Mouse (Mus musculus) midbrain, embryonic 13.5 days (tissue): ENCODE results near the gene Gm3248. TPM values are rescaled to one million over a fixed set of nuclear protein-coding genes. Genes with fewer than 3 reads are reported as not detected.
"Not testable (repeated sequence)": the region's sequence is repeated elsewhere in the genome, so short reads cannot be mapped to it uniquely, and the experiment has no call there.

Experiments used
- ATAC-seq: fragments of 200-750 bp; cut with Nextera tagmentation; 2 replicates; pipeline ENCODE4 v1.8.0; 2017; ENCODE audit warnings: mild to moderate bottlenecking, moderate TSS enrichment, moderate library complexity
- H3K27ac ChIP-seq: fragments of 300-500 bp; sonication (generic); 2 replicates; pipeline ENCODE4 v1.5.1; 2015; ENCODE audit warnings: inconsistent platforms, mild to moderate bottlenecking, moderate library complexity
- H3K27me3 ChIP-seq: fragments of 300-500 bp; sonication (generic); 2 replicates; pipeline ENCODE4 v1.6.1; 2015; ENCODE audit warnings: mild to moderate bottlenecking, inconsistent platforms
- H3K36me3 ChIP-seq: fragments of 300-500 bp; sonication (generic); 2 replicates; pipeline ENCODE4 v1.6.1; 2015; ENCODE audit warnings: mild to moderate bottlenecking, inconsistent platforms
- H3K4me1 ChIP-seq: fragments of 300-500 bp; sonication (generic); replicated peaks from 2 replicates; pipeline ENCODE4 v1.6.1; 2015; ENCODE audit warnings: inconsistent platforms
- H3K4me2 ChIP-seq: fragments of 300-500 bp; sonication (generic); replicated peaks from 2 replicates; pipeline ENCODE4 v1.6.1; 2015; ENCODE audit warnings: moderate library complexity, mild to moderate bottlenecking, inconsistent platforms
- H3K4me3 ChIP-seq: fragments of 300-500 bp; sonication (generic); replicated peaks from 2 replicates; pipeline ENCODE4 v1.5.1; 2015; ENCODE audit warnings: mild to moderate bottlenecking, inconsistent platforms
- H3K9ac ChIP-seq: fragments of 300-500 bp; sonication (generic); replicated peaks from 2 replicates; pipeline ENCODE4 v1.6.1; 2015; ENCODE audit warnings: mild to moderate bottlenecking, inconsistent platforms
- H3K9me3 ChIP-seq: fragments of 300-500 bp; sonication (generic); 2 replicates; pipeline ENCODE4 v1.6.1; 2016; ENCODE audit warnings: mild to moderate bottlenecking, inconsistent platforms
- WGBS: fragments of 180-500 bp; shearing (Covaris S2); methylation state at CpG from one replicate; pipeline ENCODE4 v1.1.7; 2015; 5-methylcytosine and 5-hydroxymethylcytosine counted together
- polyA plus RNA-seq: library from polyadenylated mRNA; unstranded; fragments of >200 nt; fragmentation: Nextera tagmentation; extraction: Ambion mirVana; gene quantifications from 2 replicates; pipeline ENCODE4 v1.2.1, GENCODE M21; 2015

Gene Gm3248
- polyA plus RNA-seq, result 1.7 and 1.9 TPM in 2 replicates

- not testable (repeated sequence) for H3K27ac ChIP-seq, H3K36me3 ChIP-seq, H3K4me1 ChIP-seq, H3K27me3 ChIP-seq, H3K9me3 ChIP-seq
- WGBS, result 1% methylated on average over 13 of the region's 23 CpGs
- Histone ChIP-seq H3K4me3 (peak within 1 kb of the TSS; percentile 54), H3K9ac (peak within 1 kb of the TSS; percentile 63), H3K4me2 (peak within 1 kb of the TSS; percentile 77)
- peak; percentile 79 for ATAC-seq
Observed at GRCm38 (mm10) chr14:5961635-5962034, at the start of gene Gm3248. Gm3248 (minus strand) TSS chr14:5961745.

- WGBS, result 92% methylated on average over 7 of the region's 7 CpGs
- not testable (repeated sequence) for H3K4me2 ChIP-seq, H3K36me3 ChIP-seq, H3K4me1 ChIP-seq, H3K9me3 ChIP-seq, H3K27me3 ChIP-seq, H3K27ac ChIP-seq, H3K9ac ChIP-seq, ATAC-seq, H3K4me3 ChIP-seq
Observed at GRCm38 (mm10) chr14:5987136-5987535, 25.6 kb upstream of the Gm3248 start.

DNA sequence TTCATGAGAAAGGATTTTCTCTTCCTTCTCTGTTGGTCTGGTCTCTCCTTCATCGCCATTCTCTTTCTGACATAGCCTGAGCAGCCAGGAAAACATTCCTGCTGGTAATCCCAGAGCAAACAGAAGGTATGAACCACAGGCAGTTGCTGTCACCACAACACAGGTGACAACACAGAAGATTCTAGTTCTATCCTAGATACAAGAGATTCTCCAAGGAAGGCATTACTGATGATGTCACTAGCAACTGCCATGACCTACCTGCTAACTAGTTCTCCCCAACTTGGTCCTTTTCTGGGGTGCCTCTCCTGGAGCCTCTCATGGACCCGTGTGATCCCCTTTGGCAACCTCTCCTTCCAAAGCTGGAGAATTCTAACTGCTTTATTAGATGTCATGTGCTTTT, 17.5 kb upstream of the Gm3248 start, which contains the start of gene Gm3453:
Gene Gm3453, minus strand, starts transcription at position 101 of the 400 bp plus-strand sequence.
- H3K27ac ChIP-seq, ATAC-seq, H3K4me2 ChIP-seq, H3K4me3 ChIP-seq, H3K27me3 ChIP-seq, H3K4me1 ChIP-seq, H3K9me3 ChIP-seq, H3K9ac ChIP-seq, H3K36me3 ChIP-seq: not testable (repeated sequence)
- WGBS, result 54% methylated on average over 2 of the region's 2 CpGs

DNA sequence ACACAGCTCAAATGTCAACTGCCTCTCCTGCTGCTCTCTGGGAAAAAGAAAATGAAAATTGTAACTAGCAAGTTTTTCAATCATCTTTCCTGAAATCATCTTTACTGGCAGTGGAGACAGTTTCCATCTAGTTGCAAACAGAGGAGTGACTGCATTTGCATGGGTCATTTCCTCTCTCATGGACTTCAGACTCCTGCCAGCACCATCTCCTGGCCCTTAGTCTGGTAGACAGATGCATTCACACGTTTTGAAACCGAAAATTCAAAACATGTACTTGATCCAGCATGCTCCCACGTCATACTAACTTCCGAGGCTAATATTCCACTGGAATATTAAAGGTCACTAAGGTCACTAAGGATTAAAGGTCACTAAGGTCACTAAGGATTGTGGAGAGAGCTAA, 896 bp upstream of the Gm3248 start:
- H3K9me3 ChIP-seq, H3K27me3 ChIP-seq, H3K36me3 ChIP-seq, H3K4me1 ChIP-seq, H3K4me3 ChIP-seq, H3K9ac ChIP-seq, H3K4me2 ChIP-seq, H3K27ac ChIP-seq, ATAC-seq: not testable (repeated sequence)
- WGBS, result 12% methylated on average over 4 of the region's 4 CpGs

DNA sequence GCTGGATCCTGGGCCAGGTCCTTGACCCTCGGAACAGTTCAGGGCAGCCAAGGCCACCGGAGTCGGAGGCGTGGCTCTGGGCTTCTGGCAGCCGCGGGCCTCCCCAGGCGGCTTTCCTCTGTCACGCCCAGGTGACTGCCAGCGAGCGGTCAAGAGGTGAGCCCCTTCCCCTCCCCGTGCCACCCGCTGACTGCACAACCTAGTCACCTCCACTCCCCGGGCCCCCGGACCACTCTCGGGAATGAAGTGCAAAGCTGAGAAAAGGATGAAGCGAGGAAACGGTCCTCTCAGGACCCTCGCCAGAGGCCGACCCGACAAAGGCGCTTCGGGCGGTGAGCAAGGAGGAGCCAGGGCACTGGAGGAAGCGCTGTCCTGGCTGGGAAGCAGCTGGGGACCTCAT, 443 bp downstream of the Gm3248 start:
- WGBS, result 2% methylated on average over 22 of the region's 24 CpGs
- not testable (repeated sequence) for H3K36me3 ChIP-seq, H3K27ac ChIP-seq, H3K4me1 ChIP-seq, H3K27me3 ChIP-seq, H3K9me3 ChIP-seq
- peak; percentile 72; the same call in 1 of the 2 replicates for ATAC-seq
- peak overlapping the region; percentile 77 for H3K4me2 ChIP-seq
- peak overlapping the region; percentile 54 for H3K4me3 ChIP-seq
- H3K9ac ChIP-seq, result peak overlapping the region; percentile 63

DNA sequence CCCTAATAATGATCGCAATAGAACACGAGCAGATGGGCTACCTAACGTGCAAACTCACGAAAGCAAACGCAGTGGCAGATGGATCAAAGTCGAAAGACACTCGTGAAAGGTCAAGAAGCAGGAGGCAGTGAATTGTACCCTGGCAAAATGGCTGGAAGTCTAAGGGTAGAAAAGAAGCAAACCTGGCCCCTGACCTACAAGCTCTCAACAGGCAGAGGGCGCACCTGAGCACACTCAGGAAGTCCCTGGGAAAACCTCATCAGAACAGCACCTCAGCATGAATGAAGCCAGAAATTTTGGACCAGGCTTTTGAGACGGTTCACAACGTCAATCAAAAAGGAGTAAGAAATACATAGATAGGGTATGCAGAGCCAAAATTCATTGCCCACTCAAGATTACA, 1.1 kb downstream of the Gm3248 start:
- not testable (repeated sequence) for H3K27me3 ChIP-seq, H3K9ac ChIP-seq, H3K4me2 ChIP-seq, H3K4me3 ChIP-seq, H3K9me3 ChIP-seq, H3K27ac ChIP-seq, ATAC-seq, H3K36me3 ChIP-seq, H3K4me1 ChIP-seq
- 18% methylated on average over 5 of the region's 10 CpGs for WGBS

DNA sequence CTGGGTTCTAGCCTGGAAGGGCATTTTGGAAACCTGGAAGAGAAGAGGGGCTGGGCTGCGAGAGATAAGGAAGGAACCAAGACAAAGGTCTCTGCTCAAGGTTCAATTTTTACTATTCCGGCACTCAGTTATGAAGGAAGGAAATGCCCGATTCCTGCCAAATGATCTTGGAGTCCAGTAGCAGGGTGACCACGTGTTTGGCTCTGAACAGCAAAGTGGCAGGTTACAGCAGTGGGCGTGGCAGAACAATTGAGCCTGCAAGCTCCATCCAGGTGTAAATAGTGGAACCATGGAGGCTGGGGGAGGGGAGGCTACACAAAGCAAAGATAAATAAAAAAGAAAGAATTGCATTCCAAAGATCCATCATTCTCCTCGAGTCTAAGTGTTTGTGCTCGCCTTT, 38.3 kb downstream of the Gm3248 start:
- WGBS, result 84% methylated on average over 7 of the region's 7 CpGs
- H3K27ac ChIP-seq, H3K36me3 ChIP-seq, H3K4me3 ChIP-seq, H3K9me3 ChIP-seq, ATAC-seq, H3K4me2 ChIP-seq, H3K9ac ChIP-seq, H3K4me1 ChIP-seq, H3K27me3 ChIP-seq: not testable (repeated sequence)

DNA sequence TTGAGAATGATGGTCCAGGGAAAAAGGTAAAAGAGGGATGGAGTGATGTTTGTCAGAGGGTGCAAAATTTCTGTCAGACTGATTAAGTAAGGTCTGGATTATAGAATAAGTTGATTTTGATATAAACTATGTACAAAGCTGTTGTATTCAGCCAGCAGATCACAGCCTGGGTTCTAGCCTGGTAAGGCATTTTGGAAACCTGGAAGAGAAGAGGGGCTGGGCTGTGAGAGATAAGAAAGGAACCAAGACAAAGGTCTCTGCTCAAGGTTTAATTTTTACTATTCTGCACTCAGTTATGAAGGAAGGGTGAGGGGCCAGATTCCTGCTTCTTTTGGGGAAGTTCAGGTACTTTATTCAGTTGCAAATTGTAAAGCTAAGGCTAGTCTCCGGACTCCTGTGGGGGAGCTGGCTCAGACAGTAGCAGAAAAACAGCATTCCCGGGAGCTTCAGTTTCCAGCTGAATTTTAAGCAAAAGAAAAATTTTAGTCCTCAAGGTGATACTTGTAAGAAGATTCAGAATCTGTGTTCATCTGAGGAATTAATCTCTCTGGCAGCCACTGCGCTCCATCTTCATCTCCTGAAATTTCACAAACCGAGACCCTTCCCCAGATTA, 43.1 kb downstream of the Gm3248 start:
- not testable (repeated sequence) for H3K27me3 ChIP-seq, H3K9me3 ChIP-seq, H3K4me2 ChIP-seq, H3K4me3 ChIP-seq, H3K36me3 ChIP-seq, H3K4me1 ChIP-seq, H3K9ac ChIP-seq, ATAC-seq, H3K27ac ChIP-seq
- 76% methylated on average over 4 of the region's 4 CpGs for WGBS

GRCm38 (mm10) chr14:5913701-5914100, 47.8 kb downstream of the Gm3248 start:
- H3K36me3 ChIP-seq, H3K27ac ChIP-seq, ATAC-seq, H3K4me2 ChIP-seq, H3K9me3 ChIP-seq, H3K4me3 ChIP-seq, H3K27me3 ChIP-seq, H3K9ac ChIP-seq, H3K4me1 ChIP-seq: not testable (repeated sequence)
- 85% methylated on average over 2 of the region's 2 CpGs for WGBS

Other genes starting within 250 kb of the Gm3248 start
- 0.82 TPM in 1 of 2 replicates, not detected in the other for gene Gm3373, start 220.2 kb downstream of the Gm3248 start, polyA plus RNA-seq
- 2.5 and 3.1 TPM in 2 replicates for gene Gm3383, start 153.8 kb downstream of the Gm3248 start, polyA plus RNA-seq
- not detected in 2 replicates for gene Gm3424, start 131.4 kb downstream of the Gm3248 start, polyA plus RNA-seq
- gene Gm8237, start 81.4 kb downstream of the Gm3248 start, polyA plus RNA-seq, result 0.62 and 0.65 TPM in 2 replicates
- gene Gm3453, start 17.4 kb upstream of the Gm3248 start, polyA plus RNA-seq, result not detected in 2 replicates
- gene Gm6337, start 96.5 kb upstream of the Gm3248 start, polyA plus RNA-seq, result not detected in 2 replicates
- gene Gm8206, start 132.2 kb upstream of the Gm3248 start, polyA plus RNA-seq, result 2.0 and 3.0 TPM in 2 replicates
- gene Gm3468, start 146.9 kb upstream of the Gm3248 start, polyA plus RNA-seq, result 3.3 and 3.7 TPM in 2 replicates
- gene Gm3476, start 164.1 kb upstream of the Gm3248 start, polyA plus RNA-seq, result not detected in 2 replicates